Mouse (Mus musculus) kidney, postnatal 0 days (tissue): Measurements from ENCODE around the gene Zfp575. TPM values are rescaled to one million over a fixed set of nuclear protein-coding genes. Genes with fewer than 3 reads are reported as not detected.
A peak's percentile ranks its signal among the peaks of the same experiment; 100 is the strongest.

Experiments
- ATAC-seq: fragments of 200-750 bp; cut with Nextera tagmentation; replicated peaks from 2 replicates; pipeline ENCODE4 v1.8.0; 2017; ENCODE audit warnings: low read depth, moderate number of reproducible peaks, moderate TSS enrichment, moderate library complexity; ENCODE audit not compliant: low FRiP score
- DNase-seq: peaks from one replicate; pipeline ENCODE4 v3.0.0-alpha.2; 2016; ENCODE audit warnings: low spot score
- H3K27ac ChIP-seq: fragments of 300-500 bp; sonication (generic); 2 replicates; pipeline ENCODE4 v1.5.1; 2014; ENCODE audit warnings: mild to moderate bottlenecking
- H3K27me3 ChIP-seq: fragments of 300-500 bp; sonication (generic); 2 replicates; pipeline ENCODE4 v1.6.1; 2014; ENCODE audit warnings: low read length, mixed read lengths; ENCODE audit not compliant: insufficient read depth
- H3K36me3 ChIP-seq: fragments of 300-500 bp; sonication (generic); 2 replicates; pipeline ENCODE4 v1.6.1; 2014; ENCODE audit warnings: low read length, mixed read lengths; ENCODE audit not compliant: insufficient read depth
- H3K4me1 ChIP-seq: fragments of 300-500 bp; sonication (generic); replicated peaks from 2 replicates; pipeline ENCODE4 v1.6.1; 2014; ENCODE audit warnings: antibody characterized with exemption, low read length, mixed read lengths; ENCODE audit not compliant: insufficient read depth
- H3K4me2 ChIP-seq: fragments of 300-500 bp; sonication (generic); 2 replicates; pipeline ENCODE4 v1.6.1; 2014; ENCODE audit warnings: mild to moderate bottlenecking, low read length, moderate library complexity, mixed read lengths
- H3K4me3 ChIP-seq: fragments of 300-500 bp; sonication (generic); replicated peaks from 2 replicates; pipeline ENCODE4 v1.5.1; 2014; ENCODE audit warnings: low read depth, low read length
- H3K9ac ChIP-seq: fragments of 300-500 bp; sonication (generic); 2 replicates; pipeline ENCODE4 v1.6.1; 2014; ENCODE audit warnings: low read depth, low read length
- H3K9me3 ChIP-seq: fragments of 300-500 bp; sonication (generic); replicated peaks from 2 replicates; pipeline ENCODE4 v1.6.1; 2016; ENCODE audit warnings: low read length, inconsistent platforms, mixed read lengths
- CTCF ChIP-seq: IDR thresholded peaks from 2 replicates; pipeline ENCODE4 v1.5.1; 2016; ENCODE audit warnings: antibody characterized with exemption, low read depth, mild to moderate bottlenecking, moderate library complexity
- WGBS: fragments of 180-500 bp; shearing (Covaris S2); extraction: QIAGEN DNeasy Blood & Tissue Kit; methylation state at CpG from one replicate; pipeline ENCODE4 v1.1.7; 2014; 5-methylcytosine and 5-hydroxymethylcytosine counted together
- polyA plus RNA-seq: library from polyadenylated mRNA; unstranded; fragments of >200 nt; fragmentation: Nextera tagmentation; extraction: Ambion mirVana; gene quantifications from 2 replicates; pipeline ENCODE4 v1.2.1, GENCODE M21; 2015

Gene Zfp575
- polyA plus RNA-seq, 1 experiment from 2014 or later: 4.0 TPM

- H3K27me3 ChIP-seq: no peaks in the 10 kb centered on the region
- WGBS: 81% methylated on average over 2 of the region's 2 CpGs
- no peak overlapping the region for H3K4me3 ChIP-seq
- peaks cover 8% of the 10 kb centered on the region for H3K4me1 ChIP-seq
- H3K4me2 ChIP-seq: no peak overlapping the region
- ATAC-seq (no peak), DNase-seq (no peak)
- no peaks in the 10 kb centered on the region for H3K9me3 ChIP-seq
- H3K27ac ChIP-seq: no peak overlapping the region
- H3K9ac ChIP-seq: no peak overlapping the region
- no peaks in the 10 kb centered on the region for H3K36me3 ChIP-seq
- no peak for TF ChIP-seq CTCF
Observed at GRCm38 (mm10) chr7:24595464-24595863, 8.0 kb upstream of the Zfp575 start.

GRCm38 (mm10) chr7:24594309-24594803 is 6.9 kb upstream of the Zfp575 start:
- peak overlapping the region; percentile 51 for H3K9ac ChIP-seq
- peaks cover 8% of the 10 kb centered on the region for H3K4me1 ChIP-seq
- H3K27me3 ChIP-seq: no peaks in the 10 kb centered on the region
- H3K9me3 ChIP-seq: no peaks in the 10 kb centered on the region
- DNase-seq: no peak
- no peak overlapping the region for H3K27ac ChIP-seq
- H3K36me3 ChIP-seq: no peaks in the 10 kb centered on the region
- H3K4me2 ChIP-seq: peak overlapping the region; percentile 62
- 5% methylated on average over 13 of the region's 13 CpGs for WGBS
- no peak for TF ChIP-seq CTCF
- H3K4me3 ChIP-seq: peak overlapping the region; percentile 53
- no peak for ATAC-seq

- WGBS: 2% methylated on average over 39 of the region's 39 CpGs
- H3K27me3 ChIP-seq: no peaks in the 10 kb centered on the region
- no peak for TF ChIP-seq CTCF
Observed at GRCm38 (mm10) chr7:24593621-24594308, 6.3 kb upstream of the Zfp575 start.

DNA sequence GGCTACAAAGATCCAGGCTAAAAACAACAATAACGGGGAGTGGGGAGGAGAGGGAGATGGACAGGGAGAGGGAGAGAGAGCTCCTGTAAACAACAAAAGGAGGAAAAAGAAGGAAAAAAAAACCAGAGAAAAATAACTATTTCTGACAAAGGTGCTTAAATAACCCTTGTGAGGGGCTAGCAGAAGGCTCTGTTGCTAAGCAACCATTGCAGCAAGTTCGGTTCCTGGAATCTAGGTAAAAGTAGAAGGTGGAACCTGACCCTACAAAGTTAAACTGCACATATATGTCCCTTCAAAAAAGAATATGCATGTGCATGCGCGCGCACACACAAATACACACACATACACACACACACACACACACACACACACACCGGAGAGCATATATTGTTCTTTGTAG is 5.3 kb upstream of the Zfp575 start:
- Histone ChIP-seq H3K27ac (peak overlapping the region; percentile 36; the same call in 1 of the 2 replicates), H3K4me1 (peaks cover 8% of the 10 kb centered on the region), H3K36me3 (no peaks in the 10 kb centered on the region), H3K4me3 (no peak overlapping the region), H3K9ac (no peak overlapping the region), H3K9me3 (no peaks in the 10 kb centered on the region), H3K27me3 (no peaks in the 10 kb centered on the region), H3K4me2 (no peak overlapping the region)
- DNase-seq: no peak
- no peak for ATAC-seq
- TF ChIP-seq CTCF: no peak
- WGBS: 73% methylated on average over 6 of the region's 6 CpGs

More at GRCm38 (mm10) chr7:24593621-24594308, 6.3 kb upstream of the Zfp575 start:
- DNase-seq: peak; percentile 72
- peak overlapping the region; percentile 62 for H3K4me2 ChIP-seq
- H3K4me3 ChIP-seq: peak overlapping the region; percentile 53
- peak overlapping the region; percentile 3; the same call in 1 of the 2 replicates for H3K27ac ChIP-seq
- ATAC-seq: peak; percentile 80
- H3K9me3 ChIP-seq: no peaks in the 10 kb centered on the region
- H3K9ac ChIP-seq: peak overlapping the region; percentile 51
- peaks cover 8% of the 10 kb centered on the region for H3K4me1 ChIP-seq
- H3K36me3 ChIP-seq: no peaks in the 10 kb centered on the region

- Histone ChIP-seq H3K4me1 (peaks cover 8% of the 10 kb centered on the region), H3K4me3 (no peak overlapping the region), H3K9me3 (no peaks in the 10 kb centered on the region), H3K36me3 (no peaks in the 10 kb centered on the region), H3K27ac (peak overlapping the region; percentile 36; the same call in 1 of the 2 replicates), H3K9ac (no peak overlapping the region), H3K4me2 (no peak overlapping the region), H3K27me3 (no peaks in the 10 kb centered on the region)
- DNase-seq: no peak
- peak; percentile 60 for ATAC-seq
- no peak for TF ChIP-seq CTCF
- 32% methylated on average over 4 of the region's 4 CpGs for WGBS
Observed at GRCm38 (mm10) chr7:24592163-24592562, 4.7 kb upstream of the Zfp575 start.

DNA sequence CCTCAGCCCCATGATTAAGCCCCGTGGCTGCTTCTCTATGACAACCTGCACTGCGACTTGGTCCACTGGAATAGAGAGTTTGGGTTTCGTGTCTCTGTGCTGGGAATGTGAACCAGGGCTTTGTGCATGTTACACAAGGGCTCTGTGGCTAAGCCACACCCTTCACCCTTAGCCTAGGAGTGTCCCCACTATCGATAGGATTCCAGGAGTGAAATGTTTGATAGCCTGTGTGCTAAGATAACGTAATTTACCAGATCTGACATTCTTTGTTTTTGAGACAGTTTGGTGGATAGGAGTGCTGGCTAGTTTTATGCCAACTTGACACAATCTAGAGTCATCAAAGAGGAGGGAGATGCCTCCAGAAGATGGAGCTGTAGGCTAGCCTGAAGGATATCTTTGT is 4.3 kb upstream of the Zfp575 start:
- Histone ChIP-seq H3K36me3 (no peaks in the 10 kb centered on the region), H3K27me3 (no peaks in the 10 kb centered on the region), H3K4me2 (no peak overlapping the region), H3K4me1 (peaks cover 8% of the 10 kb centered on the region), H3K4me3 (no peak overlapping the region), H3K9ac (no peak overlapping the region), H3K27ac (no peak overlapping the region), H3K9me3 (no peaks in the 10 kb centered on the region)
- no peak for ATAC-seq
- 68% methylated on average over 5 of the region's 5 CpGs for WGBS
- TF ChIP-seq CTCF: peak; percentile 10; the same call in 1 of the 2 replicates
- DNase-seq: no peak
